Mouse (Mus musculus) megakaryocyte-erythroid progenitor cell, adult 5-6 weeks (primary cell): Measurements from ENCODE around the gene Zfp933. TPM values are rescaled to one million over a fixed set of nuclear protein-coding genes. Genes with fewer than 3 reads are reported as not detected.
"Not testable (repeated sequence)": the region's sequence is repeated elsewhere in the genome, so short reads cannot be mapped to it uniquely, and the experiment has no call there.

Experiments used
- ATAC-seq: replicated peaks from 2 replicates; pipeline ENCODE4 v1.8.0; 2016; ENCODE audit warnings: mild to moderate bottlenecking, inconsistent platforms; ENCODE audit not compliant: severe bottlenecking, poor library complexity, low FRiP score, low TSS enrichment
- total RNA-seq, 2 experiments: library from RNA; stranded (forward) in 1 of 2; stranded (reverse) in 1 of 2; fragments of 200-1000, 215-1000 nt in 1 of 2; fragments of >200 nt in 1 of 2; fragmentation: Nextera tagmentation in 1 of 2; gene quantifications; 2 replicates each; pipeline ENCODE4 v1.2.3; 2014 to 2017

The Zfp933 gene
- total RNA-seq, 2 experiments from 2014 or later, result 4.2 TPM

DNA sequence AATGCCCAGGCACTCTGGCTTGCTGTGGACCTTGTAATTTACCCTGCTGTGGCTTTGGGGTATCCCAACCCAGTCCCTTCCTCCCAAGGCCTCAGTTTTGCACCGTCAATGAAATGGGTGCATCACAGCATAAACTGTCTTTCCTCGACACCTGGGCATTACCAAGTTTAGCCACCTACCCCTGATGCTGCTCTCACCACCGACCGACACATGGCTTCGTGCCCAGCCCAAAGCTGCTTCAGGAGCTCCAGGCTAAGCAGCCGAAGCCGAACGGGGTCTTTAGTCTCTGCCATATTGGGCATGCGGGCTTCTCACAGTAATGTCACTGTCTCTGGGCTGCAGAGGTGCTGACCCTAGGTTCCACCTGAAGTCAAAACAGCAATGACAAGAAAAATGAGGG lies 17.9 kb upstream of the Zfp933 start:
- ATAC-seq, result no peak

DNA sequence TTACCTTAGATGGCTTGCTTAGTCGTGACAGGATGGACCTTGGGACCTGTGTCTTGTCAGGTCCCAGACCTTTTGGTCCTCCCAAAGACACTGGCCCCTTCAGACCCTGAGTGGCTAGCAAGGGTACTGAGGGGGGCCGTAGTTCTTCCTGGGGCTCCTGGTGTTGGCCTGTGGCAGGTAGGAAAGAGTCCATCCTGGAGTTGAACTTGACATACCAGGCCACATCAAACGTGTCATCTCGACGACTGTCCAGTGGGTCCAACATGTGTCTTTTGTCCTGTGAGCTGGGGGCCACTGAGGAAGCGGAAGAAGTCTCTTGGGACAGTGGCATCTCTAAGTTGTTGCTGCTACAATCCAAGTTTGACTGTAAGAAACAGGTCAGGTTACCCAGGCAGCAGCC lies 17.5 kb upstream of the Zfp933 start:
- no peak for ATAC-seq

DNA sequence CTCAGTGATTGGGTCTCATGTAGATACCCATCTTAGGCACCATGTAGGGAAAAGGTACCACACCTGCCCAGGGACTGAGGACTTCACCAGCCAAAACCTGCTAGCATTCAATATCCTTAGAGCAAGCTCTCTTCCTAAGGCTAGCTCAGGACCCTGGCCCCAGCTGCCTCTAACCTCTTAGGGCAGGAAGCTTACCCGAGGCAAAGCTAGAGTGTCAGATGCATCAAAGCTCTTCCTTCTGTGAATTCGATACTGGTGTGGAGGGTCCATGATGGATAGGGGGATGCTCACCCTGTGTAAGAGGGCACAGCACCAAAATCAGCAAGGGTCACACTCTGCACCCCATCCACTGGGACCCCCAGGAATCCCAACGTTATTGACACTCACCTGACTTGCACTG lies 13.9 kb upstream of the Zfp933 start:
- no peak for ATAC-seq

DNA sequence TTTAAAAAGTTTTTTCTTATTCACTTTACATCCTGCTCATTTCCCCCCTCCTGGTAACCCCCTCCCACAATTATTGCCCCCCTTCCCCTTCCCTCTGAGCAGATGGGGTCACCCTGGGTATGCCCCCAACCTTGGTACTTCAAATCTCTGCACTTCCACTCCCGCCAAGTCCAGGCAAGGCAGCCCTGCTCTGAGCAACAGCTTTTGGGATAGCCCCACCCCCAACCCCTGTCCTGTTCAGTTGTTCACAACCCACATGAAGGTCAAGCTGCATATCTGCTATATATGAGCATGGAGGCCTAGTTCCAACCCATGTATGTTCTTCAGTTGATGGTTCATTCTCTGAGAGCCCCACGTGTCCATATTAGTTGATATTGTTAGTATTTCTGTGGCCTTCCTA lies 2.6 kb upstream of the Zfp933 start:
- ATAC-seq, result no peak

DNA sequence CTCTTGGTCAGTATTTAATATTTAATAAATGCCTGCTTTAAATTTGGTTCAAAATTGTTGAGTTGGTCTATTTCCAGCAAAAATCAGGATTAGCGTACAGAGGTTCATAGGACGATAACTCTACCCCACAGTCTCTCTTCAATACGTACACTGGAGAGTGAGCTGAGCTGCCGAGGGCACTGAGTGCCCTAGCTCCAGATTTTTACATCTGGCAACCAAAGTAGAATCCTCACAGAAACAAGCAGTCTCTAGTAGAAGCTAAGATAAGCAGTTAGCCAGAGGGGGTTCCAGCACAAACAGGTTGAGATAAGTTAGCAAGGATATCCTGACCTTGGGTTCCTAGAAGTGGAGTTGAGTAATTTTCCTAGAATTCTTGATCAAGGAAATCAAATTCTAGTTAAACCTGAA lies 422 bp upstream of the Zfp933 start:
- peak; percentile 63 for ATAC-seq

DNA sequence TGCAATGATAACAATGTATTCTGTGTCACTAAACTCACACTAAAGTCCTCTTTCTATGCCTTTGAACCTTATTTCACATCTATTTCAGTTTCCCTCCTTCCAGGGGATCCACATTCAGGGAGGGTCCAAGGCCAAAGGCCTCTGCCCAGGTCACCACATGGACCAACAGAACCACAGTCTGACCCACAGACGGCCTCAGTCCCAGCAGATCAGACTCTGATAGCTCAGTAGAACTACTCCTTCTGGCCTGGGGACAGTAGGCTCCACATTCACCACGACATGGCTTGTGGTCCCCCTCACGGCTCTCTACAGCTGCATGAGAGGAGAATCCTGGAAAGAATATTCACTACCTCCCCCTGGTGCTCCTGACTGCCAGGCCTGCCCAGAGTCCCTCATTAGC lies 5.3 kb downstream of the Zfp933 start:
- no peak for ATAC-seq

DNA sequence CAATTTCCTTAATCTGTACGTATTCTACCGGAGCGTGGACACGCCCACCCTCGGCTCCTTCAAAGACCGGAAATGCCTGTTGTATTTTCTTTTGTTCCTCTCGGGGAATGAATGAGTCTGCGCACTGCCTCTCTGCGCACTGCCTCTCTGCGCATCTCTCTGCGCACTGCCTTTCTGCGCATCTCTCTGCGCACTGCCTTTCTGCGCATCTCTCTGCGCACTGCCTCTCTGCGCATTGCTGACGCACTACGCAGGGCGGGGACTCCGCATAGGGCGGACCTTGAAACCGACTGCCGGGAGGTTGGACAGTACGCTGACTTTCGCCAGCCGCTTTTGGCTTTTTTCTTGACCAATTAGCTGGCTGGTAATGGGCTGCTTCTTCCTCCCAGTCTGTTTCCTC lies 8.9 kb downstream of the Zfp933 start:
- ATAC-seq, result not testable (repeated sequence)

DNA sequence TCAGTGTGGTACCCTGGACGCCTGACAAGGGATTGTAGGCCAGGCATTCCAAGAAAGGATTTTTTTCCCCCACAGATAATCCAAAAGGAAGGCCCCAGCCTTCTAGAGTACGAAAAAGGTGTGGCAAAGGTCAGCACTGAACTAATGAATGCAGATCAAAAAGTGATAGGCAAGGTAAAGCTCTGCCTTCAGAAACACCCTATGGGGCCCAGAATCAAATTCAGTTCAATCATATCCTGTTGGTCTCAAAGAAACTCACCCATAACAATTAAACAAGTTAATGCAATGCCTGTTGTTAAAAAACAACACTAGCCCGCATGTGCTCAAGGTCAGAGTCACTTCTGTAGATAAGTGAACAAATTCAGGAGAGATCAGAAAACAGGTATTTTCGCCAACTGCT lies 23.8 kb downstream of the Zfp933 start:
- ATAC-seq, result no peak

DNA sequence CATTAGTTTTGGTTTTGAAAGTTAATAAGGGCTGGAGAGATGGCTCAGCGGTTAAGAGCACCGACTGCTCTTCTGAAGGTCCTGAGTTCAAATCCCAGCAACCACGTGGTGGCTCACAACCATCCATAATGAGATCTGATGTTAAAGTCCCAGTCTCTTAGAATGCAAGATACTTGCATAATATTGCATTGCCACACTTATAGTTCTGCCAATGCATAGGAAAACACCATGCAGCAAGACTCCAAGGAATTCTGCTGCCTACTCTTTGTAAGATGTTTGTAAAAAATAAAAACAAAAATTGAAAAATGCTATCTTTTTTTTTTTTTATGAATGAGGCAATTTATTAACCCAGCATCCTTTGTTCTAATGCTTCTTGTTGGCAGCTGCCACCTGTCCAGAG lies 26.8 kb downstream of the Zfp933 start:
- not testable (repeated sequence) for ATAC-seq

DNA sequence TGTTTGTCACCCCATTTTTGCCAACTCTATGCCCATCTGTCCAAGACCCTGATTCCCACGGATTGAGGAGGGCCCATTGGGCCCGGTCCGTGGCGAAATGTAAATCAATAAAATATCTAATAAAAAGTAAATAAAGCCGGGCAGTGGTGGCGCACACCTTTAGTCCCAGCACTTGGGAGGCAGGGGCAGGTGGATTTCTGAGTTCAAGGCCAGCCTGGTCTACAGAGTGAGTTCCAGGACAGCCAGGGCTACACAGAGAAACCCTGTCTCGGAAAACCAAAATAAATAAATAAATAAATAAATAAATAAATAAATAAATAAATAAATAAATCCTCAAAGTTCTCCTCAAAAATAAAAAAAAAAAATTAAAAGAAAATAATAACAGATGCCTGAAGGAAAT lies 28.5 kb downstream of the Zfp933 start:
- ATAC-seq, result not testable (repeated sequence)

DNA sequence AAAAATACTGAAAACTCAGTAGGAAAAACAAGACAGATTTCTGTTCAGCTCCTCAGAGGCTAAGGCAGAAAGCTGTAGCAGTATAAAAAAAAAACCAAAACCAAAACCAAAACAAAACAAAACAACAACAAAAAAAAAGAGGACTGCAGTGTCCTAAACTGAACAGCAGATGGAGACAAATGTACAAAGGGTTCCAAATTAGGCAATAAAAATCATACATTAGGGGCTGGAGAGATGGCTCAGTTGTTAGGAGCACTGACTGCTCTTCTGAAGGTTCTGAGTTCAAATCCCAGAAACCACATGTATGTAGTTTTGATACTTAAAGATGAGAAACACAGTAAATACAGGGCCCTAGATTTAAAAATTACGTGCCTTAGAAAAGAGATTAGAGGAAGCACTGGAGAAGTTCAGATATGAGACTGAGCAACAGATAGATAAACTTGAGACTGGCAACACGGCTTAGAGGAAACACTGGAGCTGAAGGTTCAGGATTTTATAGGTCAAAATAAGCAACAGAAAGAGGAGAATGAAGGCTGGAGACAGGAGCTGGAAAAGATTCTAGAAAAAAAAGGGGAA lies 33.5 kb downstream of the Zfp933 start:
- ATAC-seq, result peak; percentile 79

DNA sequence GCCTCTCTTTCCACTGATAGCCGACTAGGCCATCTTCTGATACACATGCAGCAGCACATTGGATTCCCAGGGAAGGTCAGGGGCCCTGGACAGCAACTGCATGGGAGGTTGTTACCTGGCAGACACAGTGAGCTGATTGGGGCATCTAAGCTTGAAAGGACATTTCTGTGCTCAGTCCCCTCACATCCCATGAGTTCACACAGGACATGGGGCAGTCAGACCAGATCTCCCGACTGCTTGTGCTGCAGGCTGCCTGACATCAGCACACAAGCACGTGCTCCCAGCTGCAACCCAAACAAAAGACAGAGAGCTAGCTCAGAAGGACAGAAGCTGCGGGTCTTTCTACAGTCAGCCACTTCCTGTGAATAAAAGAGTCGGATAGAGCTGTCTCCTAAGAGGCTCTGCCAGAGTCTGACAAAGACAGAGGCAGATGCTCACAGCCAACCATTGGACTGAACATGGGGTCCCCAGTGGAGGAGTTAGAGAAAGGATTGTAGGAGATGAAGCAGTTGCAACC lies 34.9 kb downstream of the Zfp933 start:
- ATAC-seq, result no peak

DNA sequence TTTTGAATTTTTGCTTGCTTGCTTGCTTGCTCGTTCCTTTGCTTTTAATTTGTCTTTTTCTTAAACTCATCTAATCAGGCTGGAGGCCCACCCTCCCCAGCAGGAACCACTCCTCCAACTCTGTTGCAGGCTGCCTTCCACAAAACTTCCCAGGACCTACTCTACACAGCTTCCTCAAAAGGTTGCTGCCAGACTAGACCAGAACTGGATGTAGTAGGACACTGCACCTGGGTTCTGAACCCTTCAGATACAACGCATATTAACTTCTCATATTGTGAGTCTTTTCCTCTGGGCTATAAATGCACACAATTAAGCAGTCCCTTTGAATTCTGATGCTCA lies 38.2 kb downstream of the Zfp933 start:
- not testable (repeated sequence) for ATAC-seq

DNA sequence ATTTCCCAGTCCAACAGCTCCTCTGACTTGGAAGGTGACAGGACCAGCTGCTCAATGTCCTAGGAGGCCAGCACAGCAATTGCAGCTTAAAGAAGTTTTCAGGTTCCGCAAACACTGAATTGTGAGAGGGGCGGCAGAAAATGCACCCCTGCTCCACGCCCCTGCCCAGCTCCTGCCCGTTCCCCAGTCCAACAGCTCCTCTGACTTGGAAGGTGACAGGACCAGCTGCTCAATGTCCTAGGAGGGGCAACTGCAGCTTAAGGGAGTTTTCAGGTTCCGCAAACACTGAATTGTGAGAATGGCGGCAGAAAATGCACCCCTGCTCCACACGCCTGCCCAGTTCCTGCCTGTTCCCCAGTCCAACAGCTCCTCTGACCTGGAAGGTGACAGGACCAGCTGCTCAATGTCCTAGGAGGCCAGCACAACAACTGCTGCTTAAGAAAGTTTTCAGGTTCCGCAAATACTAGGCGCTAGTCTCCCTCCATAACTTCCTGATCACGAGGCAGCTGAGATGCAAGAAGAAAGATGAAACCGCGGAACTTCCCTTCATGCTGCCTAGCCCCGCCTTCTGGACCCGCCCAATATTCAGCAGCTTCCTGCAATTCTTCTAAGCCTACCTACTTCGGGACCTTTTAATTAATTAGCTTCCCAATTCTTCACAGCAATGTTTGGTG lies 38.7 kb downstream of the Zfp933 start, which contains the start of gene Zfp984:
Gene Zfp984, minus strand, starts transcription at position 497 of the 674 bp plus-strand sequence.
- peak; percentile 77 for ATAC-seq

DNA sequence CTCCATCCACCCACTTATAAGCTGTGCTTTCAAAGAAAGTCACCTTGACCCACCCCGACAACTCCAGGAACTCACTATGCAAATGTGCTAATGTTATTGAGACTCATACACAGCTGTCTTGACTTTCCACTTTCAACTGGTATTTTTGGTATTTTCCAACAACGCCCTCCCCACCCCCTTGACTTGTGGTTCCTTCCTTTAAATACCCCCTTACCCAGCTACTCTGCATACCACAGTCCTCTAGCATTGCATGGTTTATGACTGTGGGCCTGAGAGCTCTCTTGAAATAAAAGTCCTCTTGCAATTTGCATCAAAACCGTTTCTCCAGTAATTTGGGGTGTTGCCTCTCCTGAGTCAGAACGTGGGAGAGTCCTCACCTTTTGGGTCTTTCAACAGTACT lies 39.7 kb downstream of the Zfp933 start:
- ATAC-seq, result not testable (repeated sequence)

DNA sequence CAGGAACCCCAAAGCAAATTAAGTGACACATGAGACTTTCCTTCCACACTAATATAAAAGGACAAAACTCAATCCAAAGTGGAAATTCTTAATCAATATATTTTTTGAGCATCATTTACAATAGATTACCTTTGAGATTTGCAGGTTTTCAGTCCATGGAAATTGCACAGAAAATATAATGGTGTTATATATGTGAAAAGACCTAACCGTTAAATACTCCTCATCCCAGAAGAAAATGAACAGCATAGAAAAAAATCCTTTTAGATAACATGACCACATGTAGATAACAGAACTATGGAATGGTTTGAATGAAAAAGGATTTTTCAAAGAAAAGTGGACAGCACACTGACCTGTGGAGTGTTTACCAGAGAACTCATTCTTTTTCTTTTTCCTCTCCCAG lies 52.9 kb downstream of the Zfp933 start:
- not testable (repeated sequence) for ATAC-seq

DNA sequence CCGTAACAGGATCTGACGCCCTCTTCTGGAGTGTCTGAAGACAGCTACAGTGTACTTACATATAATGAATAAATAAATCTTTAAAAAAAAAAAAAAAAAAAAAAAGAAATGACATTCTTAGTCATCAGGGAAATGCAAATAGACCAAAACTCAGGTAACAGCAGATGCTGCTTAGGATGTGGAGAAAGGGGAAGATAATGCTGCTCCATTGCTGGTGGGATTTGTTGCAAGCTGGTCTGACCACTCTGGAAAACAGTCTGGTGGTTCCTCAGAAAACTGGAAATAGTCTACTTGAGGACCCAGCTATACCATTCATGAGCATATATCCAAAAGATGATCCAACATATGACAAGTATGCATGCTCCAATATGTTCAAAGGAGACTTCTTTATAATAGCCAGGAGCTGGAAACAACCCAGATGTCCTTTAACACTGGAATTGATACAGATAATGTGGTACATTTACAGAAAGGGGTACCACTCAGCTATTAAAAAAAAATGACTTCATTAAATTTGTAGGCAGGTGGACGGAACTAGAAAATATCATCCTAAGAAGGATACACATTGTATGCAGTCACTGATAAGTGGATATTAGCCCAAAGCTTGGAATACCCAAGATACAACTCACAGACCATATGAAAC lies 54.0 kb downstream of the Zfp933 start:
- ATAC-seq, result not testable (repeated sequence)

DNA sequence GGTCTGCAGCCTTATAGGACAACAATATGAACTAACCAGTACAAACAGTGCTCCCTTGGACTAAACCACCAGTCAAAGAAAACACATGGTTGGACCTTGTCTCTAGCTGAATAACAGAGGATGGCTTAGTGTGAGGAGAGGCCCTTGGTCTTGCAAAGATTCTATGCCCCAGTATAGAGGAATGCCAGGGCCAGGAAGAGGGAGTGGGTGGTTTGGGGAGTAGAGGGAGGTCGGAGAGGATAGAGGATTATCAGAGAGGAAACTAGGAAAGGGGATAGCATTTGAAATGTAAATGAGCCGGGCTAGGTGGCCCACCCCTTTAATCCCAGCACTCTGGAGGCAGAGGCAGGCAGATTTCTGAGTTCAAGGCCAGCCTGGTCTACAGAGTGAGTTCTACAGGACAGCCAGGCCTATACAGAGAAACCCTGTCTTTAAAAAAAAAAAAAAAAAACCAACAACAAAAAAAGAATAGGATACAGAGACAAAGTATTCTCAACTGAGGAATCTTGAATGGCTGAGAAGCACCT lies 54.7 kb downstream of the Zfp933 start:
- not testable (repeated sequence) for ATAC-seq

DNA sequence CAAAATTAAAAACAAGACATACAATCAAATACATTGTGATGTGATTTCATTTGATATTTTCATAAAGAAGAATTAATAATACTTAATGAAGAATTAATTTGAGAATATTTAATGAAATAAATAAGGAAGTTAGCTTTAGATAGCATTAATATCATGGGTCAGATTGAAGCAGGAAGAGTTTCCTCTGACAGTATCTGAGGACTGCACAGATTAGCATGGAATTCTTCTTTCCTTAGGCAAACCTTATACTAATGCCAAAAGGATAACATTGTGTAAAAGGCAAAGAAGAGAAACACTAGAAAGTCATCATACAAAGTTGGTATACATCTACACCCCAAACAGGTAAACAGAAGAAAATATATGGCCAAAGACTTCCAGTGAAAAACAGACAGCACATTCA lies 56.4 kb downstream of the Zfp933 start:
- ATAC-seq, result not testable (repeated sequence)
